Mouse (Mus musculus): ENCODE results near the gene Ergic1. TPM values are rescaled to one million over a fixed set of nuclear protein-coding genes. Genes with fewer than 3 reads are reported as not detected.

Gene Ergic1
- polyA plus RNA-seq, 2 experiments = 157 to 222 TPM

DNA sequence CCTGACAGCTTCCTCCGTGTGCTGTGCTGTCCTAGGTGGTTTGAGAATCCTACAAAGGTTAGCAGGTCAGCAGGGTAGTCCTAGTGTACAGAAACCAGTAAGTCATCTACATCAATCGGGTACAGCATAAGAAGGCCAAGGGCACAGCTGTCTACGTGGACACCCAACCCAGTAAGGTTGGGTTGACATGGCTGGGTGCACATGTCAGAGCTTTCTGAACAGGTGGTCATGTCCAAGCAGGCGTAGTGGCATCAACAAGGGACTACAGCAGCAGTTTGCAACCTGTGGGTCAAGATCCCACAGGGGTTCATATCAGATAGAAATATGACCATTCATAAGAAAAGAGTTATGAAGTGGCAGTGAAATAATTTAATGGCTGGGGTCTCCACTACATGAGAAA lies 104.3 kb downstream of the Ergic1 start:
- Histone ChIP-seq H3K4me3 (replicated peaks; ENCODE audit: low read length) (no peak overlapping the region), H3K27me3 (ENCODE audit: control insufficient read depth, insufficient read depth, low read length) (no peaks in the 10 kb centered on the region), H3K27ac (replicated peaks; ENCODE audit: low read depth, low read length) (no peak overlapping the region), H3K9me3 (ENCODE audit: control insufficient read depth, low read length) (no peaks in the 10 kb centered on the region), H3K9ac (ENCODE audit: low read depth, low read length, severe bottlenecking) (no peak overlapping the region), H3K4me1 (ENCODE audit: control insufficient read depth, insufficient read depth, low read length) (peaks cover 8% of the 10 kb centered on the region), H3K4me2 (replicated peaks; ENCODE audit: low read depth, low read length, severe bottlenecking) (no peak overlapping the region), H3K36me3 (ENCODE audit: control insufficient read depth, insufficient read depth, low read length) (no peaks in the 10 kb centered on the region)
- TF ChIP-seq POLR2A (IDR thresholded peaks at IDR 0.05; ENCODE audit: borderline replicate concordance, extremely low read depth, insufficient read depth, insufficient read length) = no peak
- DNase-seq (ENCODE audit: low spot score) (no peak), ATAC-seq (ENCODE audit: low FRiP score, low read depth) (no peak)
- 80% methylated on average over 4 of the region's 4 CpGs for WGBS

DNA sequence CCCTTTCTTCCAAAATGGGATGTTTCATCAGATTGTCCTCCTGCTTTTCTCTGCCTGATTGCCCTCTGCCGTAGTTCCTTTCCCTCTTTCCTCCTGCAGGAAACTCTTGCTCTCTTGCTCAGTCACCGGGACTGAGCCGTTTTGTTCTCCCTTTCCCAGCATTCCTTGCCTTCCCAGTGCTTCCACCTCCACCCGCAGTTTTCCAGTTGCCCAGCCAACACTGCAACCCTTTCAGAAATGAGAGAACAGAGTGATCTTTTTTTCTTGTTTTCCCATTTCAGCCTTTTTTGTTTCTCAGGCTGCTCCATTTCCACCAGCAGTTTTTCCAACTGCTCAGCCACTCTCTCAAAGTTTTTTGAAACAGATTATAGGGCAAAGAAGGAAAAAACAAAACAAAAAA lies 110.0 kb downstream of the Ergic1 start:
- H3K4me1 ChIP-seq (ENCODE audit: control insufficient read depth, insufficient read depth, low read length) = no peaks in the 10 kb centered on the region
- no peaks in the 10 kb centered on the region for H3K27me3 ChIP-seq (ENCODE audit: control insufficient read depth, insufficient read depth, low read length)
- no peak overlapping the region for H3K9ac ChIP-seq (ENCODE audit: low read depth, low read length, severe bottlenecking)
- no peak overlapping the region for H3K4me3 ChIP-seq (replicated peaks; ENCODE audit: low read length)
- no peak for DNase-seq (ENCODE audit: low spot score)
- no peak for ATAC-seq (ENCODE audit: low FRiP score, low read depth)
- H3K4me2 ChIP-seq (replicated peaks; ENCODE audit: low read depth, low read length, severe bottlenecking) = no peak overlapping the region
- 59% methylated on average over 4 of the region's 4 CpGs for WGBS
- no peaks in the 10 kb centered on the region for H3K36me3 ChIP-seq (ENCODE audit: control insufficient read depth, insufficient read depth, low read length)
- TF ChIP-seq POLR2A (IDR thresholded peaks at IDR 0.05; ENCODE audit: borderline replicate concordance, extremely low read depth, insufficient read depth, insufficient read length) = no peak
- no peak overlapping the region for H3K27ac ChIP-seq (replicated peaks; ENCODE audit: low read depth, low read length)
- no peaks in the 10 kb centered on the region for H3K9me3 ChIP-seq (ENCODE audit: control insufficient read depth, low read length)

DNA sequence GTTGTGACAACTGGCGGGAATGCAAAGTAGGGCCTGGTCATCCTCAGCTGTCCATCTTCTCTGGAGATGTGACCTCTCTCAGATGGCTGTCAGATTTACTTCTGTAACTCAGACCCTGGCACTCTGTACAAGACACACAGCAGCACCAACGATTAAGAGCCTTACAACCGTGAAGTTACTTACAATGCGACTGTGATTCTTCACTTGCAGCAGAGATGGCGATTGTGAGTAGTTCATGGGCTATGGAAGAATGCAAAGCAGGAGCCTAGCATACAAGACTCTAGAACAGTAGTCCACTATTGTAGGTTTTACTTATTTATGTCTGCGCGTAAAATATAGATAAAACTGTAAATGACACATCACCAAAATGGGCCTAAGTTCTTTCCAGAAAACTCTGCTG lies 114.6 kb downstream of the Ergic1 start:
- ATAC-seq (ENCODE audit: low FRiP score, low read depth) = peak; percentile 7; the same call in 1 of the 2 replicates
- peak overlapping the region; percentile 61 for H3K4me2 ChIP-seq (replicated peaks; ENCODE audit: low read depth, low read length, severe bottlenecking)
- no peak for DNase-seq (ENCODE audit: low spot score)
- H3K36me3 ChIP-seq (ENCODE audit: control insufficient read depth, insufficient read depth, low read length) = no peaks in the 10 kb centered on the region
- peaks cover 10% of the 10 kb centered on the region; the same call in 1 of the 2 replicates for H3K4me1 ChIP-seq (ENCODE audit: control insufficient read depth, insufficient read depth, low read length)
- no peaks in the 10 kb centered on the region for H3K27me3 ChIP-seq (ENCODE audit: control insufficient read depth, insufficient read depth, low read length)
- H3K9me3 ChIP-seq (ENCODE audit: control insufficient read depth, low read length) = no peaks in the 10 kb centered on the region
- WGBS = 26% methylated on average over 7 of the region's 7 CpGs
- no peak for TF ChIP-seq POLR2A (IDR thresholded peaks at IDR 0.05; ENCODE audit: borderline replicate concordance, extremely low read depth, insufficient read depth, insufficient read length)
- H3K9ac ChIP-seq (ENCODE audit: low read depth, low read length, severe bottlenecking) = no peak overlapping the region
- peak overlapping the region; percentile 82 for H3K4me3 ChIP-seq (replicated peaks; ENCODE audit: low read length)
- no peak overlapping the region for H3K27ac ChIP-seq (replicated peaks; ENCODE audit: low read depth, low read length)

DNA sequence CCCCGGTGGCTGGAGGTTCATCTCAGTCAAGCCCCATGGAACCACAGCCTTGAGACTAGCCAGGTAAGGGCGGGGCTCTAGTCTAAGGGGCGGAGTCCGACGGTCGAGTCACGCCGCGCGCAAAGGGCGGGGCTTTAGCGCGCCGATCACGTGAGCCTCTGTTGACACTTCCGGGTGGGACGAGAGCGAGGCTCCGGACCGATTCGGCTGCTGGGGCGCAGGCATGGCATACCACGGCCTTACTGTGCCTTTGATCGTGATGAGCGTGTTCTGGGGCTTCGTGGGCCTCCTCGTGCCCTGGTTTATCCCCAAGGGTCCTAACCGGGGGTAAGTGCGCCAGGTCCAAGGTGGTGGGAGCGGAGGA lies 114.9 kb downstream of the Ergic1 start:
- H3K4me3 ChIP-seq (replicated peaks; ENCODE audit: low read length) = peak overlapping the region; percentile 82
- H3K9ac ChIP-seq (ENCODE audit: low read depth, low read length, severe bottlenecking) = peak overlapping the region; percentile 65
- ATAC-seq (ENCODE audit: low FRiP score, low read depth) (peak; percentile 94), DNase-seq (ENCODE audit: low spot score) (peak; percentile 93)
- H3K4me1 ChIP-seq (ENCODE audit: control insufficient read depth, insufficient read depth, low read length) = peaks cover 10% of the 10 kb centered on the region; the same call in 1 of the 2 replicates
- no peaks in the 10 kb centered on the region for H3K27me3 ChIP-seq (ENCODE audit: control insufficient read depth, insufficient read depth, low read length)
- peak overlapping the region; percentile 61 for H3K4me2 ChIP-seq (replicated peaks; ENCODE audit: low read depth, low read length, severe bottlenecking)
- no peak for TF ChIP-seq POLR2A (IDR thresholded peaks at IDR 0.05; ENCODE audit: borderline replicate concordance, extremely low read depth, insufficient read depth, insufficient read length)
- WGBS = under 1% methylated on average over 30 of the region's 30 CpGs
- no peaks in the 10 kb centered on the region for H3K9me3 ChIP-seq (ENCODE audit: control insufficient read depth, low read length)
- peak overlapping the region; percentile 73 for H3K27ac ChIP-seq (replicated peaks; ENCODE audit: low read depth, low read length)
- no peaks in the 10 kb centered on the region for H3K36me3 ChIP-seq (ENCODE audit: control insufficient read depth, insufficient read depth, low read length)

DNA sequence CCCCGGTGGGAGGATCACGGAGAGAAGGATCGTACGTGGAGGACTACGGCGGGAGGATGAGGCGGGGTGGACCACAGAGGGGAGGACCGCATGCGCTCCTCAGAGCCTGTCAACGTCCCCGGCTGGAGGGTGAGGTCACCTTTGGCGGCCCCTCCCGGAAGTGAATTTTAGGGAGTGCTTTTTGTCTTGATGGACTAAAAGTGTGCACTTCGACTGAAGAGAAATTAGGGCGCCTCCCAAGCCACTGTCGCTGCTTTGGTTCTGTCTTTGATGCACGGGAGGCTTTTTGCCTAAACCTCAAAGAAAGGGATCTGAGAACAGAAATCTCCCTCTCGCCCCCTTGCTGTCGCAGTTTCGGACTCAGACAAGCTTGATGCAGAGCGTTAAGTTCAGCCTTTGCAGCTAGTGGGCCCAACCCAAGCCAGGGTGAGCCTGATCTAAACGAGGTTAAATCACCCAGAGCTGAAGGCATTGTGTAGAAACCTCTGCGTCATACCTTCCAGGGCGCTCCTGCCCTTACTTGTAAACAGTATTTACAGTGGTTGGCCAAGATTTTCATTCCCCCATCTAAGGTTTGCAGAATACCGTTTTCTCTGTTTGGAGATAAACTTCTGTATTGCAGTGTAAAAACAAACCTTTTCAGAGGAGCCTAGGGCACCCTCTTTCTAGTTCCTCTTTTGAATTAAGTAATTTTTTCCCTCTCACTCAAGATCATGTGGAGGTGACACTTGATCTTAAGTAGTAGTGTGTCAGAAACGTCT lies 115.5 kb downstream of the Ergic1 start:
- 3% methylated on average over 26 of the region's 26 CpGs for WGBS

More for the DNA sequence above, 115.5 kb downstream of the Ergic1 start:
- DNase-seq (ENCODE audit: low spot score) (peak; percentile 66), ATAC-seq (ENCODE audit: low FRiP score, low read depth) (peak; percentile 86)
- TF ChIP-seq POLR2A (IDR thresholded peaks at IDR 0.05; ENCODE audit: borderline replicate concordance, extremely low read depth, insufficient read depth, insufficient read length) = no peak
- Histone ChIP-seq H3K4me3 (replicated peaks; ENCODE audit: low read length) (peak overlapping the region; percentile 82), H3K27me3 (ENCODE audit: control insufficient read depth, insufficient read depth, low read length) (no peaks in the 10 kb centered on the region), H3K9ac (ENCODE audit: low read depth, low read length, severe bottlenecking) (peak overlapping the region; percentile 65), H3K4me2 (replicated peaks; ENCODE audit: low read depth, low read length, severe bottlenecking) (peak overlapping the region; percentile 61), H3K27ac (replicated peaks; ENCODE audit: low read depth, low read length) (peak overlapping the region; percentile 73), H3K36me3 (ENCODE audit: control insufficient read depth, insufficient read depth, low read length) (no peaks in the 10 kb centered on the region), H3K9me3 (ENCODE audit: control insufficient read depth, low read length) (no peaks in the 10 kb centered on the region), H3K4me1 (ENCODE audit: control insufficient read depth, insufficient read depth, low read length) (peaks cover 10% of the 10 kb centered on the region; the same call in 1 of the 2 replicates)

All from limb, embryonic 14.5 days (tissue).